Mouse (Mus musculus) lung, adult 18-20 months (tissue): ENCODE measurements around the gene Fam163a.
A peak's percentile ranks its signal among the peaks of the same experiment; 100 is the strongest.

Source experiments
- DNase-seq, 2 experiments: peaks; one replicate each; pipeline ENCODE4 v3.0.0; 2022; ENCODE audit warnings: mixed read lengths in 2 of 2

The Fam163a gene

GRCm38 (mm10) chr1:156074575-156074974, 130.3 kb downstream of the Fam163a start:
- DNase-seq: peak; percentile 10 to 26

GRCm38 (mm10) chr1:156073169-156073821, 131.5 kb downstream of the Fam163a start:
- peak; percentile 18 to 23 for DNase-seq

- DNase-seq: no peak
Observed at GRCm38 (mm10) chr1:156070106-156070505, 134.7 kb downstream of the Fam163a start.

GRCm38 (mm10) chr1:156066133-156066532, 138.7 kb downstream of the Fam163a start:
- no peak for DNase-seq

GRCm38 (mm10) chr1:156062193-156062592, 142.6 kb downstream of the Fam163a start:
- DNase-seq: no peak

GRCm38 (mm10) chr1:156058207-156058606, 146.6 kb downstream of the Fam163a start:
- no peak for DNase-seq

GRCm38 (mm10) chr1:156046688-156047087, 158.1 kb downstream of the Fam163a start:
- DNase-seq: peak in 1 of 2 experiments; percentile 29

GRCm38 (mm10) chr1:156044211-156044611, 160.6 kb downstream of the Fam163a start:
- no peak for DNase-seq

- peak; percentile 37 to 46 for DNase-seq
Observed at GRCm38 (mm10) chr1:156043027-156043426, 161.8 kb downstream of the Fam163a start.

- DNase-seq: no peak
Observed at GRCm38 (mm10) chr1:156042481-156042880, 162.3 kb downstream of the Fam163a start.

GRCm38 (mm10) chr1:156041451-156042241, 163.2 kb downstream of the Fam163a start:
- DNase-seq: no peak

GRCm38 (mm10) chr1:156040731-156041401, 164.0 kb downstream of the Fam163a start:
- peak; percentile 95 to 96 for DNase-seq

- DNase-seq: peak in 1 of 2 experiments; percentile 8
Observed at GRCm38 (mm10) chr1:156039989-156040388, 164.8 kb downstream of the Fam163a start.

- peak; percentile 32 to 58 for DNase-seq
Observed at GRCm38 (mm10) chr1:156037144-156037583, 167.7 kb downstream of the Fam163a start.

- peak; percentile 98 to 99 for DNase-seq
Observed at GRCm38 (mm10) chr1:156035930-156036737, 168.7 kb downstream of the Fam163a start, which contains the start of gene Tor1aip1. Gene Tor1aip1 (minus strand): TSS chr1:156036480.

GRCm38 (mm10) chr1:156035269-156035929, 169.4 kb downstream of the Fam163a start, which contains the start of gene Tor1aip2:
Gene Tor1aip2 (plus strand): TSS chr1:156035403.
- DNase-seq: peak in 1 of 2 experiments; percentile 80

- DNase-seq: no peak
Observed at GRCm38 (mm10) chr1:156034661-156035060, 170.2 kb downstream of the Fam163a start.

GRCm38 (mm10) chr1:156033921-156034320, 170.9 kb downstream of the Fam163a start:
- DNase-seq: no peak

- no peak for DNase-seq
Observed at GRCm38 (mm10) chr1:156028340-156028975, 176.4 kb downstream of the Fam163a start.

- no peak for DNase-seq
Observed at GRCm38 (mm10) chr1:156027849-156028248, 177.0 kb downstream of the Fam163a start.
